Mouse (Mus musculus) layer of hippocampus, adult 2 months (tissue): ENCODE results near the gene Rap1gap2. TPM values are rescaled to one million over a fixed set of nuclear protein-coding genes. Genes with fewer than 3 reads are reported as not detected.
A peak's percentile ranks its signal among the peaks of the same experiment; 100 is the strongest.

Experiments
- DNase-seq, 2 experiments: peaks; one replicate each; pipeline ENCODE4 v3.0.0; 2022; ENCODE audit warnings: low spot score in 2 of 2
- H3K27ac ChIP-seq: fragments of 200-600 bp; 2 replicates; pipeline ENCODE4 v1.8.1; 2022
- H3K4me3 ChIP-seq: fragments of 200-600 bp; 2 replicates; pipeline ENCODE4 v1.8.1; 2022; ENCODE audit warnings: mild to moderate bottlenecking
- CTCF ChIP-seq: fragments of 200-600 bp; conservative IDR thresholded peaks from 2 replicates; pipeline ENCODE4 v1.8.1; 2022; ENCODE audit warnings: antibody characterized with exemption, mild to moderate bottlenecking, moderate library complexity
- long read RNA-seq, 2 experiments: library from polyadenylated mRNA; stranded (forward); transcript quantifications; one replicate each; pipeline ENCODE4 v2.0.0; 2021; ENCODE audit warnings: borderline mapping rate in 2 of 2
- total RNA-seq, 2 experiments: library from RNA; stranded (reverse); gene quantifications; 2 replicates each; pipeline ENCODE4 v1.2.3; 2021

Rap1gap2 gene
- 100 to 1,000 TPM; 129 to 135 TPM for total RNA-seq
- long read RNA-seq, experiment 1, full-length matches to known transcripts: 10 of 73 reads
- long read RNA-seq, experiment 1, partial matches to known transcripts: 8 of 73 reads
- long read RNA-seq, experiment 1, other reads (novel, unspliced or antisense): 55 of 73 reads
- long read RNA-seq, experiment 2, full-length matches to known transcripts: 16 of 118 reads
- long read RNA-seq, experiment 2, partial matches to known transcripts: 14 of 118 reads
- long read RNA-seq, experiment 2, other reads (novel, unspliced or antisense): 88 of 118 reads

- no peak for DNase-seq
- no peak for TF ChIP-seq CTCF
- H3K4me3 ChIP-seq: peak within 1 kb of the TSS; percentile 63
- no peak within 1 kb of the TSS; the same call in 1 of the 2 replicates for H3K27ac ChIP-seq
Measured at GRCm38 (mm10) chr11:74610545-74611176, at the start of gene Rap1gap2. TSS of gene Rap1gap2 (minus strand) at chr11:74610915.

GRCm38 (mm10) chr11:74660336-74660735 lies 49.6 kb upstream of the Rap1gap2 start:
- H3K27ac ChIP-seq: no peak overlapping the region
- DNase-seq: no peak
- no peak for TF ChIP-seq CTCF

GRCm38 (mm10) chr11:74655941-74656340 lies 45.2 kb upstream of the Rap1gap2 start:
- Histone ChIP-seq H3K27ac (no peak overlapping the region), H3K4me3 (no peak overlapping the region)
- DNase-seq: no peak
- TF ChIP-seq CTCF: no peak

More at GRCm38 (mm10) chr11:74660336-74660735, 49.6 kb upstream of the Rap1gap2 start:
- no peak overlapping the region for H3K4me3 ChIP-seq

- Histone ChIP-seq H3K4me3 (no peak overlapping the region), H3K27ac (peak overlapping the region; percentile 77)
- DNase-seq: no peak
- no peak for TF ChIP-seq CTCF
Measured at GRCm38 (mm10) chr11:74653385-74653784, 42.7 kb upstream of the Rap1gap2 start.

GRCm38 (mm10) chr11:74652791-74653191 lies 42.1 kb upstream of the Rap1gap2 start:
- TF ChIP-seq CTCF: no peak
- Histone ChIP-seq H3K27ac (peak overlapping the region; percentile 77), H3K4me3 (no peak overlapping the region; the same call in 1 of the 2 replicates)
- DNase-seq: peak; percentile 22 to 38

GRCm38 (mm10) chr11:74650576-74651100 lies 39.9 kb upstream of the Rap1gap2 start:
- no peak for TF ChIP-seq CTCF
- DNase-seq: no peak
- Histone ChIP-seq H3K27ac (peak overlapping the region; percentile 55; the same call in 1 of the 2 replicates), H3K4me3 (peak overlapping the region; percentile 77)

GRCm38 (mm10) chr11:74649647-74650551 lies 39.2 kb upstream of the Rap1gap2 start:
- peak overlapping the region; percentile 77 for H3K4me3 ChIP-seq
- H3K27ac ChIP-seq: peak overlapping the region; percentile 90
- DNase-seq: peak in 1 of 2 experiments; percentile 22
- no peak for TF ChIP-seq CTCF

GRCm38 (mm10) chr11:74649095-74649646 lies 38.5 kb upstream of the Rap1gap2 start, which contains the start of gene Cluh:
TSS of gene Cluh (plus strand) at chr11:74649495.
- peak; percentile 97 for DNase-seq
- TF ChIP-seq CTCF: 0 out of 2 replicates have a peak, but pooled peaks have one; percentile 5
- peak within 1 kb of the TSS; percentile 77 for H3K4me3 ChIP-seq
- peak within 1 kb of the TSS; percentile 90 for H3K27ac ChIP-seq

- Histone ChIP-seq H3K4me3 (peak overlapping the region; percentile 77), H3K27ac (peak overlapping the region; percentile 90)
- DNase-seq: no peak
- no peak for TF ChIP-seq CTCF
Measured at GRCm38 (mm10) chr11:74648676-74649075, 38.0 kb upstream of the Rap1gap2 start.

GRCm38 (mm10) chr11:74647966-74648365 lies 37.3 kb upstream of the Rap1gap2 start:
- no peak for DNase-seq
- Histone ChIP-seq H3K4me3 (no peak overlapping the region), H3K27ac (peak overlapping the region; percentile 90; the same call in 1 of the 2 replicates)
- no peak for TF ChIP-seq CTCF

- TF ChIP-seq CTCF: no peak
- no peak overlapping the region for H3K27ac ChIP-seq
- DNase-seq: no peak
- H3K4me3 ChIP-seq: no peak overlapping the region
Measured at GRCm38 (mm10) chr11:74639628-74640027, 28.9 kb upstream of the Rap1gap2 start.

- TF ChIP-seq CTCF: no peak
- no peak for DNase-seq
- H3K27ac ChIP-seq: peak overlapping the region; percentile 91
Measured at GRCm38 (mm10) chr11:74638791-74639411, 28.2 kb upstream of the Rap1gap2 start.

More at GRCm38 (mm10) chr11:74638791-74639411, 28.2 kb upstream of the Rap1gap2 start:
- peak overlapping the region; percentile 66 for H3K4me3 ChIP-seq
